Mouse (Mus musculus) mouse embryonic stem cell (cell line): Measurements from ENCODE around the gene Ccdc22.

Experiments
- in situ Hi-C, 2 experiments: fragments of 300-500 bp; cut with MboI; formaldehyde crosslinking; loops; 1 replicate in 1 of 2; 3 replicates in 1 of 2; pipeline ENCODE4 v1.14.3; 2019 to 2020; ENCODE audit warnings: low sequenced_read_pairs in 2 of 2, low pct_unique_long_range_greater_than_20kb in 1 of 2, mixed read lengths in 1 of 2; ENCODE audit not compliant: unreplicated experiment in 1 of 2

The Ccdc22 gene

GRCm38 (mm10) chrX:7574885-7575231, 30.5 kb downstream of the Ccdc22 start:
- in situ Hi-C loops: no loop called here

GRCm38 (mm10) chrX:7574087-7574884, 31.0 kb downstream of the Ccdc22 start, which contains the start of gene Ppp1r3f:
Gene Ppp1r3f, minus strand, starts transcription at chrX:7574283.
- in situ Hi-C loops: no loop called here

GRCm38 (mm10) chrX:7573176-7574086, 31.9 kb downstream of the Ccdc22 start, which contains the start of gene Foxp3:
Gene Foxp3, plus strand, starts transcription at chrX:7573644.
- in situ Hi-C loops: no loop called here

GRCm38 (mm10) chrX:7572466-7572865, 32.9 kb downstream of the Ccdc22 start:
- in situ Hi-C loops: no loop called here

- in situ Hi-C loops: no loop called here
These were observed 33.7 kb downstream of the Ccdc22 start for GRCm38 (mm10) chrX:7571565-7572136.

GRCm38 (mm10) chrX:7570481-7571175, 34.7 kb downstream of the Ccdc22 start:
- in situ Hi-C loops: no loop called here

GRCm38 (mm10) chrX:7567491-7567890, 37.8 kb downstream of the Ccdc22 start:
- in situ Hi-C loops: no loop called here

GRCm38 (mm10) chrX:7566352-7566751, 39.0 kb downstream of the Ccdc22 start:
- in situ Hi-C loops: no loop called here

- in situ Hi-C loops: no loop called here
These were observed 42.2 kb downstream of the Ccdc22 start for GRCm38 (mm10) chrX:7563076-7563475.

- in situ Hi-C loops: no loop called here
These were observed 51.8 kb downstream of the Ccdc22 start for GRCm38 (mm10) chrX:7553474-7553873.
